Mouse (Mus musculus): ENCODE results near the gene Fam24b.

Gene Fam24b

DNA sequence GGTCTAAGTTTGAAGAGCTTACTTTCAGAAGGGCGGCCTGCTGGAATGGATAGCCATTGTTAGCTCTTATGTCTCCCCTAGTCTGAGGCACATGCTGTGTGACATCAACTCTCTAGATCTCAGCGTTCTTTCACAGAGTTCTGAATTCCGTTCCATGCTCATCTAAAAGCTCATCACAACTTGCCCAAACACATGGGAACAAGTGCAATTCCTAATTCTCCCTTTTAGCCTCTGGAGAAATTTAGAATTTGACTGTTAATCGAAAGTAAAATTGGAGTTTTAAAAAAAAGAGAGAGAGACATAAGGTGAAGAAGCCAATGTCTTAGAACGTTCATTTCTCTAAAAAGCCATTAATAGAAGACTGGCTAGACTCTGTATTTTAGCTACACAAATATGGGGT lies at the start of gene Fam24b:
Gene Fam24b (minus strand): TSS at position 101 of the 400 bp plus-strand sequence.
- ATAC-seq (ENCODE audit: low TSS enrichment): no peak

DNA sequence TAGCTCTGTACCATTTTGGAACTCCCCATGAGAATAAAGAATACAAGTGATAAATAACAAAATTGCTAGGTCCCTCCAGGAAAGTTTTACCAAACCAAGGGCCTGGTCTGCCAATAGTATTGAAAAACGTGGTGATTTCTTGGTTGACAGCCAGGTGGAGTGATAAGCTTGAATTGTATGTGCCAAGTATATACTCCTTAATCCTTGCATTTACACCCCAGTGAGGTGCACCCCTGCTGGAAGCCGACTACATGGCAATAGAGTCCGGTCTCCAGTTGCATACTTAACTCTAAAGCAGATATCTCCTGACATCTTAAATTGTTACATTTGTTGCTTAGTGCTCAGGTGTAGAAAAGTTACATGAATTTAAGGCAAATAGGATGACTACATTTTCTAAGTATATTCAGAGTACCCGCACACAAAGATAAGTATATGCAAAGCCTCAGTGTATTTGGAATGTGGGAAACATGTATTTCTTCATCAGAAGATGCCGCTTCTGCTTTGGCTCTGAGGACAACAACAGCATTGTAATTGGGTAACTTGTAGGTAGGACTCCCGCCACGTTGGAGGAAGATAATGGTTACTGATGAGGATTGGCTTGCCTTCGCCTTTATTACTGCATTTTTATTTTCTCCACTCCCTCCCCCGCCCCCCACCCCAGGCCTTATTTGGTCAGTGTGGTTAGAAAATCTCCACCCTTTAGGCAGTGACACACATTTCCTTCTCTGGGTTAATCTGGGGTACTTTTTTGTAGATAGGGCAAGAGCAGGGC lies 42.8 kb upstream of the Fam24b start:
- ATAC-seq (ENCODE audit: low TSS enrichment): no peak

DNA sequence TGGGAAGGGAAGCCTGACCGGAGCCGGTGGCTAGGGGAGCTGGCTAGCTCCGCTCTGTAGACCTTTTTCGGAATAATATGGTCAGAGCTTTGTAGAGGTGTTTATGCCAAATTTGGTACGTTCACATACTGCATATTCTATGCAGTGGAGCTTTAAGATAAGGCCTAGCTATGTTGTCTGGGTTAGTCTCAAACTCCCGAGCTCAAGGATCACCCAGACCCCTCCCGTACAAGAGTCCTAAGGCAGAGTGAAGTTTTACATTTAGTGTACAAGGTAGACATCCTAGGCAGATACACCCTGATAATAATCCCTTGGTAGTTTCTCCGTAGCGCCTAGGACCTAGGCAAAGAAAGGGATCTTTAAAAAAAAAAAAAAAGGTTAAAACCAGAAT lies 42.1 kb upstream of the Fam24b start:
- ATAC-seq (ENCODE audit: low TSS enrichment): peak; percentile 50; the same call in 1 of the 2 replicates

DNA sequence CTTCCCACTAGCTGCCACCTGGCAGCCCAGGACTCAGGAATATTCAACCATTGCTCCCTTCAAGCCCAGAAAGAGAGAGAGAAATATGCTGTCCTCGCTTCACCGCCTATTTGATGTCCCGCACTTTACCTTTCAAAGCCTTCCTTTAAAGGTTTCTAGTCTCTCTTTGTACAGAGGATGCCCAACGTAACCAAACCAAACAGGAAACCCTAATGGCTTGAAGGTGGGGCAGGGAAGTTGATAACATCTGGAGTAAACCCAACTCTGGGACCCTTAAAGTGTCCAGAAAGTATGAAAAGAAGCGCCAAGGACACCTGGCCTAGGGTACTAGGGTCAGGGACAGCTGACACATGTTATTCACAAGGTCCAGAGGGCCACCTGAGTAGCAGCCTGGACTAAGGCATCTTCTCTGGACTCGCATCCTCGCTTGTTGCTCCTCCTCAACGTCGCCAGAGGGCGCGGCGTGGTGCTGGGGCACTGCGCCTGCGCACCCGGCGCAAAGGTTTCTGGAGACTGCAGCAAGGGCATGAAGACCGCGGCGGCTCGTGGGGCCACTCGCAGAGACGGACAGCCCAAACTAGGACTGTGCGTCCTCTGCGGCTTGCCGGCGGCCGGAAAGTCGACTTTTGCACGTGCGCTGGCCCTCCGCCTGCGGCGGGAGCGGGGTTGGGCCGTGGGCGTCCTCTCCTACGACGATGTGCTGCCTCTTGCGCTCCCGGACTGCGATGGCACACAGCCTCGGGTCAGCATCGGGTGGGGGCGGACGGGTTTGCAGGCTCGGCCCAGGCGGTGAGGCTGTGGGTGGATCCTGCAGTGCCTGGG lies 41.5 kb upstream of the Fam24b start, which contains the start of gene Pstk:
Gene Pstk (plus strand): TSS at position 494 of the 822 bp plus-strand sequence.
- ATAC-seq (ENCODE audit: low TSS enrichment): peak; percentile 95

DNA sequence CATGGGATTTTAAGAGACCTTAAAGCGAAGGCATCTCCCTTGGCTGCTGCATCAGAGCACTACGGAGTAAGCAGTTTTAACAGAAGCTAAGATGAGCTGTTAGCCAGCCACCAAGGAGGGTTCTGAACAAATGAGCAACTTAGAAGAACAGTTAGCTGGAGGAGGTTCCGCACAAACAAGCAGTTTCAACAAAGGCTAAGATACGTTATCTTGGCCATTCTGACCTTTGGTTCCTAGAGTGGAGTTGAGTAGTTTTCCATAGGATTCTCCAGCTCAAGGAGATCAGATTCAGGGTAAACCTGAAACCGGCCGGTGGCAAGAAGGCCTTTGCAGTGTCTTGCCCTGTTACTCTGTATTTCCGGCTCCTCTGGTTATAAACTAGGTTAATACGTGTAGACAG lies 34.8 kb upstream of the Fam24b start:
- no peak for ATAC-seq (ENCODE audit: low TSS enrichment)

DNA sequence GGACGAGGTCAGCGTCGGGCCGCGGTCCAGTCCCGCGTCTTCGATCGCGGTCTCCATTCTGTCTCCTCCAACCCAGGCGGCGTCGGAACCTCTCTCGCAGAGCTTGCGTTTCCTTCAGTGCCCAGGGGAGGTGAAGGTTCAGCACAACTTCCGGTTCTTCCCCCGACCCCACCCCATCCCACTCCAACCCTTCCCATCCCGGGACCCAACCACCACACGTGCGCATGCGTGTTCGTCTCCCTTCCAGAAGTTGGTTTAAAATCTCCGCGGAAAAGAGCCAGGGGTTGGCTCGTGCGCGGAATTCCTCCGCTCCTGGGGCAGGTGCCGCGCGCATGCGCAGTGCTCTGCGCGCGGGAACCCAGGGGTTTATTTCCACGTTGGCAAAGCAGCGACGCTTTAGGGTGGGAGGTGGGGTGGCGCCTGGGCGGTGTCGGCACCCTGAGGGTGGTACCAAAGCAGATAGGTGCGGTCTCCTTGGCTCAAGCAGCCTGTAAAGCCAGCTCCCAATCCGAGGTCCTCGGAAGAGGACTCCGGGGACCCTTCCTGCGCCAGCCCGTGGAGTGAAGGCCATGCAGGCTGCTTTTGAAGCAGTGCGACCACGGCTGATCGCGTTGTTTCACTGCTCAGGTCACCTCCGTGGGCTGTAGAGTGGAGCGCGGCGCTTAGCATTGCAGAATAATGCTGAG lies 33.4 kb upstream of the Fam24b start, which contains the start of gene 2310057M21Rik:
Gene 2310057M21Rik (minus strand): TSS at position 145 of the 686 bp plus-strand sequence.
- peak; percentile 95 for ATAC-seq (ENCODE audit: low TSS enrichment)

DNA sequence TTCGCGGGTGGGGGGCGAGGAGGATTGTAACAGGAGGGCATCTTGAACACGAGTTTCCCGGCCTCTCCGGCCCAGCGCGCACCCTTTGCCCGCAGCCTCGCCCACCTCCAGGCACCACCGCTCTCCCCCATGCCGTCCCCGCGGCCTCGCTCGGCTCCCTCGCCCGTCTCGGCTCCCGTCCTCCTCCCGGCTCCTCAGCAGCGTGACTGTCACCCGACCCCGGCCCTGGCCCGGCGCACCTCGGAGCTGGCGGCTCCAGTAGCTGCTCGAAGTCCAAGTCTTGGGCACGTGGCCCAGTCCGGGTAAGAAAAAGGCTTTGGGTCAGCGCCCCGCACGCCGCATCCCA lies 32.9 kb upstream of the Fam24b start:
- peak; percentile 55 for ATAC-seq (ENCODE audit: low TSS enrichment)

DNA sequence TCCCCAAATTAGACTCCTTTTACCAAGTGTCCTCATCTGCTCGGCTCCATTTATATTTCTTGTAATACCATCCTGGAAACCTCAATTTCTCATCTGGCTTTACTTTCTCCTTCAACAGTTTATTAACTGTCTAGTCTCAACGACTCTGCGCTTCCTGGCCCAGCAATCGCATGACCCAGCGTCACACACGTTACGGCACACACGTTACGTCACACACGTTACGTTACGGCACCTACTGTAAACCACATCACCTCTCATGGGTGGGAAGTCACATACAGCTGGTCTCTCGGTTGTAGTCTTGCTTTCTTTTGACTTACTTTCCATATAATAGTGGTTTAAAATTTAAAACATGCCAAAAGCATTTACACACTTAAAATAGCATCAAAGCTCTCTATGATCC lies 26.8 kb upstream of the Fam24b start:
- ATAC-seq (ENCODE audit: low TSS enrichment): no peak

- 0 out of 2 replicates have a peak, but pooled peaks have one; percentile 38 for ATAC-seq (ENCODE audit: low TSS enrichment)
Measured at GRCm38 (mm10) chr7:131345856-131346541, 16.7 kb upstream of the Fam24b start.

- no peak for ATAC-seq (ENCODE audit: low TSS enrichment)
Measured at GRCm38 (mm10) chr7:131337502-131338068, 8.3 kb upstream of the Fam24b start.

GRCm38 (mm10) chr7:131333564-131333963 lies 4.2 kb upstream of the Fam24b start, which contains the start of gene Fam24a:
Gene Fam24a, plus strand, starts transcription at chr7:131333864.
- no peak for ATAC-seq (ENCODE audit: low TSS enrichment)

DNA sequence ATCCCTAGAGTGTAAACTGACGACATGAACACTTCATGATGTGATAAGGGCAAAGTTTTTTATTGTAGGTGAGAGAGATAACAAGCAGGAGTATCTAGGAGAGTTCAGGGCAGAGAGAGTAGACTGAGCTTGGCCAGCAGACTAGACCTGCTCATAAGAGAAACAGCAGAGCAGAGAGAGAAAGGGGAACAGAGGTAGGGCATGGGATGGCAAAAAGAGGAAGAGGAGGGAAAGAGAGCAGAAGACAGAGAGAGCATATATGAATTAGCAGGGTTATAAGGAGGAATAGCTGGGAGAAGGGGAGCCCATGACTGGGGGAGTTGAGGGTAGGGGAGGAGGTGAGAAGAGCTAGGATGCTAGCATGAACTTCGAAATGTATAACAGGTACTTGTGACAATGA lies 2.4 kb upstream of the Fam24b start:
- no peak for ATAC-seq (ENCODE audit: low TSS enrichment)

DNA sequence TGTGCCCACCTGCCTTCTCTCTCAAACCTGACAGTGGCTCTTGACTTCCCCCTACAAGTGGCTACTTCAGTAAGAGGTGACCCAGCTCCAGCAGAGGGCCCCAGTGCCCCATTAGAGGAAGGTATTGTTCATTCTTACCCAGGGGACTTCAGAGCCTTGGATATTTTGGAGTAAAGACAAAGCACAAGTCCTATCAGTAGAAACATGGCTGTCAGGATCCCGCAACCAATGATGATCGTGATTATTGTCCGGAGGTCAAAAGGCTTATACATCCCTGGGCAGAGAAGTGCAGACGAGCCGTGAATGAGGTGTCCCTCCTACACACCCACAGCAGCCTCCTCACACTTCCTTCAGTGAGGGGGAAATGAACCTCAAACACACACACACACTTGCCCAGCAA lies 2.3 kb downstream of the Fam24b start:
- no peak for ATAC-seq (ENCODE audit: low TSS enrichment)

- no peak for ATAC-seq (ENCODE audit: low TSS enrichment)
Measured at GRCm38 (mm10) chr7:131322192-131322591, 7.1 kb downstream of the Fam24b start, which contains the start of gene Cuzd1. Gene Cuzd1, minus strand, starts transcription at chr7:131322292.

- ATAC-seq (ENCODE audit: low TSS enrichment): peak; percentile 62
Measured at GRCm38 (mm10) chr7:131318340-131318739, 11.0 kb downstream of the Fam24b start.

GRCm38 (mm10) chr7:131317587-131317986 lies 11.7 kb downstream of the Fam24b start:
- ATAC-seq (ENCODE audit: low TSS enrichment): no peak

GRCm38 (mm10) chr7:131314493-131314892 lies 14.8 kb downstream of the Fam24b start:
- ATAC-seq (ENCODE audit: low TSS enrichment): no peak

GRCm38 (mm10) chr7:131306733-131307132 lies 22.6 kb downstream of the Fam24b start:
- ATAC-seq (ENCODE audit: low TSS enrichment): no peak

DNA sequence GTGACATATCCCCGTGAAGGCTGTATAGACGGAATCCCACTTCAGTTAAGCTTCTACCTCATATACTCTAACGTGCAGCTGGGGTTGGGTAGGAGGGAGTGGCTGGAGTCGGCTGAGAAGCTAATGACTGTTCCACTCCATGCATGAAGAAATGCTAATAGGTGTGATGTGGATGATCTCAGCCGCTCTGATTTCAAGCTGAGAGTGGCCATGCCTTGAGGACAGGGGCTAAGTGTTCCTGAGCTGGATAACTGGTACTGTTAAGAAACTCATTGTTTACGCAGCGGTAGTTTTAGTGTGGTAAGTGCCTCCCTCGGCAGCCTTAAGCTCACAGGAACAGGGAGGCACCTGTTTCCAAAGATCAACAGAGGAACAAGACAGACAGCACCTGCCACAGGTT lies 26.0 kb downstream of the Fam24b start:
- ATAC-seq (ENCODE audit: low TSS enrichment): no peak

DNA sequence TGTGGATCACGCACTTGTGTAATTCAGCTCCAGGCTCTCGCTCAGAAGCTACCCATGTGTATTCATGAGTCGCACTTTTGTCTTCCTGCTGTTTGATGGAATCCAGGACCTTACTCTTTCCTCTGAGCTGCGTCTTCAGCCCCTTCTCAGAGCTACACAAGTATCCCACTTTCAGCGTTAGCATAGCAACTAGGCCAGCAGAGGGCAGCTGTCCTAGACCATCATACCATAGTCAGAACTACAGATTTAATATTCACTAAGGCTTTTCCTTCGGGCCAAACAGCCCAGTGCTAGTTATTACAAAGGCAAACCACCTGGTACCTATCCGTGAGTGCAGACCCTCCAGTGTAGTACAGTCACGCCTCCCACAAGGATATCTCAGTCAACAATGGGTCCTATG lies 32.2 kb downstream of the Fam24b start:
- ATAC-seq (ENCODE audit: low TSS enrichment): no peak
